Mouse (Mus musculus): ENCODE results near the gene Pced1a. TPM values are rescaled to one million over a fixed set of nuclear protein-coding genes. Genes with fewer than 3 reads are reported as not detected.
A peak's percentile ranks its signal among the peaks of the same experiment; 100 is the strongest.

Pced1a gene
- polyA plus RNA-seq, 1 experiment: 32.5 TPM

- DNase-seq (ENCODE audit: low read depth): peak; percentile 15
- TF ChIP-seq POLR2A (IDR thresholded peaks at IDR 0.05; ENCODE audit: borderline replicate concordance, extremely low read depth, insufficient read depth, insufficient read length, poor library complexity, severe bottlenecking) (no peak), CTCF (IDR thresholded peaks at IDR 0.05; ENCODE audit: borderline replicate concordance, extremely low read depth, insufficient read depth, insufficient read length) (no peak)
Observed at GRCm38 (mm10) chr2:130432157-130432556, 7.7 kb upstream of the Pced1a start.

DNA sequence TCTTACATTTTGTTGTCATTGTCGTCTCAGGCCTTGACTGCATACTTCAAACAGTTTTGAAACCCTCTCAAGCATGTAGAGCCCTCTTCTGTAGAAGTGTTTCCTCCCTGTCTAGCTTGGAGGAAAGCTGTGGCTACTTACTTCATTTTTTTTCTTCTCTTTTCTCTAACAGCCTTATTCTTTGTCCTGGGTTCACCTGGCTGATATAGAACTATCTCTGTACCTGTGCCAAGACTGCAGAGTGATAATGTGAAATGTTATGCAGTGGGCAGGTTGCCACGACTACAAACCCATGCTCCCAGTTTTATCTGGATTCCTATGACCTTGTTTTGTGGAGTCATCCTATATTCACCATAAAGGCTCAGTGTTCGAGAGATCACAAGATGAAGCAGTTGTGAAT lies 6.0 kb upstream of the Pced1a start:
- no peak for TF ChIP-seq CTCF (IDR thresholded peaks at IDR 0.05; ENCODE audit: borderline replicate concordance, extremely low read depth, insufficient read depth, insufficient read length)
- TF ChIP-seq POLR2A (IDR thresholded peaks at IDR 0.05; ENCODE audit: borderline replicate concordance, extremely low read depth, insufficient read depth, insufficient read length, poor library complexity, severe bottlenecking): no peak
- DNase-seq (ENCODE audit: low read depth): no peak

- no peak for DNase-seq (ENCODE audit: low read depth)
- TF ChIP-seq CTCF (IDR thresholded peaks at IDR 0.05; ENCODE audit: borderline replicate concordance, extremely low read depth, insufficient read depth, insufficient read length) (no peak), POLR2A (IDR thresholded peaks at IDR 0.05; ENCODE audit: borderline replicate concordance, extremely low read depth, insufficient read depth, insufficient read length, poor library complexity, severe bottlenecking) (no peak)
Observed at GRCm38 (mm10) chr2:130429851-130430250, 5.3 kb upstream of the Pced1a start.

DNA sequence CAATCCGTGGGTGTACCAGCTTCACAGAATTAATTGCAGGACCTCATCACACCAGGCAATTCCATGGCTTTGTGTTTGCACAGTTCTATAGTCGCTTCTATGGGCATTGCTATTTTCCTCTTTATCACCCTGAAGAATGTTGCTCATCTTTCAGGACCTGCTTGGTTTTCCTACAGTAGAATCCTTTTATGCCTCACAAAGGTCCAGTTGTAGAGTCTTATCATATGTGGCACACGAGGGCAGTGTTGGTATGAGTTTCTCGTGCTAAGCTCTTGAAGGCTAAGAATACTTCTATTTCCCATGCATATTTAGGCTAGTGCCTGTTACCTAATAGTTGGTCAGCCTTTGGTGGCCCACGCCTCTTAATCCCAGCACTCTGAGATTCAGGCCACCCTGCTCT lies 611 bp upstream of the Pced1a start:
- DNase-seq (ENCODE audit: low read depth): peak; percentile 62
- TF ChIP-seq CTCF (IDR thresholded peaks at IDR 0.05; ENCODE audit: borderline replicate concordance, extremely low read depth, insufficient read depth, insufficient read length) (no peak), POLR2A (IDR thresholded peaks at IDR 0.05; ENCODE audit: borderline replicate concordance, extremely low read depth, insufficient read depth, insufficient read length, poor library complexity, severe bottlenecking) (no peak)

DNA sequence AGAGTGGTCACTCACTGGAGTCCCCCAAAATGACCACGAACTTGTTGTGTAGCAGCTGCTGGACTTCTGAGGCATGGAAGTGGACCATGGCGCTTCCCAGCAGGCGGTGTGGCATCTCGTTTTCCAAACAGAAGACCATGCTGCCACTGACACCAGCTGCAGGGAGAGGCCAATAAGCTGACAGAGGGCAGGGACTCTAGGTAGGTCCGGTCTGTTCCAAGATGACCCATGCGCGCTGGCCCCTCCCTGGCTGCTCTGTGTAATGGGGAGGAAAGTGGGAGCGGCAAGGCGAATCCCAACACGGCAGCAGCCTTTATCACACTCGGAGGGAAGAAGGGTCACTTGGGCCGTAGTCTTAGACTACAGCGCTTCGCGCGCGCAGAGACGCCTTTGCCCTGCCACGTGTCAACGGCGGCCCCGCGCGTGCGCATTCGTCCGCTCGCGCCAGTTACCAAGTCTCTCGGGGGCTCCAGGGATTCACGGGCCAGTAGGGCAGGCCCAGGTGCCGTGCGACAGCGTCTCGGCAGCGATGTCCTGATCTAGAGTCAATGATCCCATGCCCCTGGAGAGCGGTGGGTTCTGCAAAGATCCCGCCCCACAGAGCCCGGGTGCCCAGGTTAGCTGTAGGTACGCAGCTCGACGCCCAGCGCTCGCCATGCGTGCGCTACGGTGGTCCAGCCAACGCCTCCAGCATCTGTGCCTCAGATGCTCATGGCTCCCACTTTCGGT lies 940 bp downstream of the Pced1a start:
- peak; percentile 92 for DNase-seq (ENCODE audit: low read depth)
- TF ChIP-seq POLR2A (IDR thresholded peaks at IDR 0.05; ENCODE audit: borderline replicate concordance, extremely low read depth, insufficient read depth, insufficient read length, poor library complexity, severe bottlenecking) (peak; percentile 51; the same call in 1 of the 2 replicates), CTCF (IDR thresholded peaks at IDR 0.05; ENCODE audit: borderline replicate concordance, extremely low read depth, insufficient read depth, insufficient read length) (no peak)

- no peak for TF ChIP-seq POLR2A (IDR thresholded peaks at IDR 0.05; ENCODE audit: borderline replicate concordance, extremely low read depth, insufficient read depth, insufficient read length, poor library complexity, severe bottlenecking)
- TF ChIP-seq CTCF (IDR thresholded peaks at IDR 0.05; ENCODE audit: borderline replicate concordance, extremely low read depth, insufficient read depth, insufficient read length): no peak
- no peak for DNase-seq (ENCODE audit: low read depth)
Observed at GRCm38 (mm10) chr2:130421781-130422620, 2.5 kb downstream of the Pced1a start.

- TF ChIP-seq CTCF (IDR thresholded peaks at IDR 0.05; ENCODE audit: borderline replicate concordance, extremely low read depth, insufficient read depth, insufficient read length): peak; percentile 17; the same call in 1 of the 2 replicates
- TF ChIP-seq POLR2A (IDR thresholded peaks at IDR 0.05; ENCODE audit: borderline replicate concordance, extremely low read depth, insufficient read depth, insufficient read length, poor library complexity, severe bottlenecking): no peak
- no peak for DNase-seq (ENCODE audit: low read depth)
Observed at GRCm38 (mm10) chr2:130414094-130414856, 10.2 kb downstream of the Pced1a start.

GRCm38 (mm10) chr2:130412775-130413174 lies 11.7 kb downstream of the Pced1a start:
- no peak for DNase-seq (ENCODE audit: low read depth)
- TF ChIP-seq POLR2A (IDR thresholded peaks at IDR 0.05; ENCODE audit: borderline replicate concordance, extremely low read depth, insufficient read depth, insufficient read length, poor library complexity, severe bottlenecking) (no peak), CTCF (IDR thresholded peaks at IDR 0.05; ENCODE audit: borderline replicate concordance, extremely low read depth, insufficient read depth, insufficient read length) (no peak)

- peak; percentile 88 for DNase-seq (ENCODE audit: low read depth)
- TF ChIP-seq POLR2A (IDR thresholded peaks at IDR 0.05; ENCODE audit: borderline replicate concordance, extremely low read depth, insufficient read depth, insufficient read length, poor library complexity, severe bottlenecking) (no peak), CTCF (IDR thresholded peaks at IDR 0.05; ENCODE audit: borderline replicate concordance, extremely low read depth, insufficient read depth, insufficient read length) (peak; percentile 97)
Observed at GRCm38 (mm10) chr2:130411558-130412495, 12.7 kb downstream of the Pced1a start.

DNA sequence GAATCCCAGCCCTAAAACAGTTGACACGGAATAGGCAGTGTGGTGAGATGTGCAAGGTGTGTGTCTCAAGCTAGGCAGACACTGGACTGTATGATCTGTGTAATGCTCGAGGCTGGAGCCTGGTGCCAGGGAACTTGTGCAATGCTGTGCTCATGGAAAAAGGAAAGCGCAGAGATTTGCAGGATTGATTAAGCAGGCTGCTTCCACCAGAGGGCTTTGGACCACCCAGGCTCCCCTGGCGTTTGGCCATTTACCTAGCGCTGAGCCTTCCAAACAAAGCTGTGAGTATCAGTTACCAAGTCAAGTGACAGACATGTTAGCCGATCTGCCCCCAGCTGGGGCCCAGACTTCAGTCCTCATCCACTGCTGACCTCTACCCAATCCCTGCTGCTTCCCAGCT lies 16.3 kb downstream of the Pced1a start:
- TF ChIP-seq CTCF (IDR thresholded peaks at IDR 0.05; ENCODE audit: borderline replicate concordance, extremely low read depth, insufficient read depth, insufficient read length) (peak; percentile 33; the same call in 1 of the 2 replicates), POLR2A (IDR thresholded peaks at IDR 0.05; ENCODE audit: borderline replicate concordance, extremely low read depth, insufficient read depth, insufficient read length, poor library complexity, severe bottlenecking) (no peak)
- DNase-seq (ENCODE audit: low read depth): peak; percentile 76
